Mouse (Mus musculus): Measurements from ENCODE around the gene Tmem143. TPM values are rescaled to one million over a fixed set of nuclear protein-coding genes. Genes with fewer than 3 reads are reported as not detected.

The Tmem143 gene
- polyA plus RNA-seq, 1 experiment from 2014 or later, result 3.9 TPM

DNA sequence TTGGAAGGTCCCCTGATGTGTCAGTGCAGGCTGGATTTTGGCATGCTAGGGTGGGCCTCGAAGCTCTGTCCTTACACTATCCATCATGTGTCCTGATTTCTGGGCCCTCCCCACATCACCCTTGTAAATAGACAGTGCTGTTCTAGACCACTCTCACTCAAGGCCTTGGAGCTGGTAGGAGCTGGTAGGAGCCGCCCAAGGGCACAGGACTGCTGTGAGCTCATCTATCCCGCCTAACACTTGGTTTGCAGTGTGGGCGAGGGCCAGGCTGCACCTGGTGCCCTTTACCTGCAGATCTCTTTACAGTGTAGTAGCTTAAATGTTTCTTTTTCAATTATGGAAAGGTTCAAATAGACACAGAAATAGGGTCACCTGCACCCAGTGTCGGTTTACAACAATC is 18.3 kb downstream of the Tmem143 start:
- no peaks in the 10 kb centered on the region for H3K27me3 ChIP-seq (ENCODE audit: control insufficient read depth, insufficient read depth, low read length)
- no peak overlapping the region for H3K27ac ChIP-seq (replicated peaks; ENCODE audit: low read depth, low read length)
- H3K36me3 ChIP-seq (replicated peaks; ENCODE audit: control insufficient read depth, insufficient read depth, low read depth, low read length), result no peaks in the 10 kb centered on the region; the same call in 1 of the 2 replicates
- WGBS, result 90% methylated on average over 5 of the region's 5 CpGs
- no peak for DNase-seq (ENCODE audit: low spot score)
- H3K4me1 ChIP-seq (ENCODE audit: control insufficient read depth, insufficient read depth, low read length), result peaks cover 7% of the 10 kb centered on the region; the same call in 1 of the 2 replicates
- no peak overlapping the region for H3K9ac ChIP-seq (replicated peaks; ENCODE audit: low read length)
- no peaks in the 10 kb centered on the region for H3K9me3 ChIP-seq (replicated peaks; ENCODE audit: control insufficient read depth, low read length)
- H3K4me2 ChIP-seq (ENCODE audit: low read depth, low read length), result no peak overlapping the region
- no peak for ATAC-seq (replicated peaks; ENCODE audit: insufficient number of reproducible peaks, low FRiP score, low TSS enrichment, low read depth)
- H3K4me3 ChIP-seq (ENCODE audit: low read depth, low read length), result no peak overlapping the region

DNA sequence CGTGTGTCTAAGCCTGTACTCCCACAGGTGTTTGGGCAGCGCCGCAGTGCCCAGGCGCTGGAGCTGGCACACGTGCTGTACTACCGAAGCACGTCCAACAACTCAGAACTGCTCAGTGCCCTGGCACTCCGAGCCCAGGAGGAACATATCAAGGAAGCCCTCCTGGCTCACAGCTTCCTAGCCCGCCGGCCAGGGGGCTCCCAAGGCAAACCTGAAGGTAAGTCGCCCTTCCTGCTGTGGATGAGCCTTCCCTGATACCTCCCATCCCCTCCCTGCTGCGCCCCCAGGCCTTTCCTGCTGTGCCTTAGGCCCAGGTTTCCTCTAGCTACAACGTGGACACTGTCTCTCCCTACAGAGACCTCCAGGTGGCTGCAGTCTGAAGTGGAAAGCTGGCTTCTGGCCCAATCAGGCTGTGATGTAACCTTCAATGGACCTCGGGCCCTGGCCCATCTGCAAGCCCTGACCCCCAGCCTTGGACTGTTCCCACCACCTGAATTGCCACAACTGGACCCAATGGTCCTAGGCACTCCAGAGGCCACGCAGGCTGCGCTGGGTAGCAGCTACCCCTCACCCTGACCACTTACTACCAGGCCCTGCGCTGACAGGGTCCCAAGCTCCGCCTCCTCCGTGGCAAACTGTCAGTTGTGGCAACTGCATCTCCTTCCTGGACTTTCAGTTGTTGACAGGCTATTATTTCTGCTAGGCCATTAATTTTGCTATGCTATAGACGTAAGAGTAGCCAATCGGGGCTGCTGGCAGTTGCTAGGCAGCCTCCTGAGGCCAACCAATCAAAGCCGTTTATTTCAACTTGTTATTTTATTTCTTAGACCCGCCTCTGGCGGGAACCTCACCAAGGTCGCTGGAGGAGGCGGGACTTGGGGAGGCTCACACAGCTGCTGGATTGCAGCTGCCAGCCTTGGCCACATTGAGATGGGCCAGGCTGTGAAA is 19.6 kb downstream of the Tmem143 start:
- Histone ChIP-seq H3K27ac (replicated peaks; ENCODE audit: low read depth, low read length) (peak overlapping the region; percentile 75), H3K36me3 (replicated peaks; ENCODE audit: control insufficient read depth, insufficient read depth, low read depth, low read length) (no peaks in the 10 kb centered on the region; the same call in 1 of the 2 replicates), H3K9me3 (replicated peaks; ENCODE audit: control insufficient read depth, low read length) (no peaks in the 10 kb centered on the region), H3K4me1 (ENCODE audit: control insufficient read depth, insufficient read depth, low read length) (peaks cover 7% of the 10 kb centered on the region; the same call in 1 of the 2 replicates), H3K27me3 (ENCODE audit: control insufficient read depth, insufficient read depth, low read length) (no peaks in the 10 kb centered on the region), H3K4me2 (ENCODE audit: low read depth, low read length) (peak overlapping the region; percentile 46), H3K9ac (replicated peaks; ENCODE audit: low read length) (peak overlapping the region; percentile 50), H3K4me3 (ENCODE audit: low read depth, low read length) (peak overlapping the region; percentile 14)
- WGBS, result 36% methylated on average over 26 of the region's 26 CpGs
- peak; percentile 75 for ATAC-seq (replicated peaks; ENCODE audit: insufficient number of reproducible peaks, low FRiP score, low TSS enrichment, low read depth)
- DNase-seq (ENCODE audit: low spot score), result peak; percentile 90

- H3K4me2 ChIP-seq (ENCODE audit: low read depth, low read length), result peak overlapping the region; percentile 46
- peaks cover 7% of the 10 kb centered on the region; the same call in 1 of the 2 replicates for H3K4me1 ChIP-seq (ENCODE audit: control insufficient read depth, insufficient read depth, low read length)
- H3K4me3 ChIP-seq (ENCODE audit: low read depth, low read length), result peak overlapping the region; percentile 14
- WGBS, result 35% methylated on average over 13 of the region's 13 CpGs
- peak overlapping the region; percentile 47 for H3K9ac ChIP-seq (replicated peaks; ENCODE audit: low read length)
- ATAC-seq (replicated peaks; ENCODE audit: insufficient number of reproducible peaks, low FRiP score, low TSS enrichment, low read depth), result peak; percentile 37
- H3K27me3 ChIP-seq (ENCODE audit: control insufficient read depth, insufficient read depth, low read length), result no peaks in the 10 kb centered on the region
- DNase-seq (ENCODE audit: low spot score), result no peak
- H3K9me3 ChIP-seq (replicated peaks; ENCODE audit: control insufficient read depth, low read length), result no peaks in the 10 kb centered on the region
- peak overlapping the region; percentile 75 for H3K27ac ChIP-seq (replicated peaks; ENCODE audit: low read depth, low read length)
- no peaks in the 10 kb centered on the region; the same call in 1 of the 2 replicates for H3K36me3 ChIP-seq (replicated peaks; ENCODE audit: control insufficient read depth, insufficient read depth, low read depth, low read length)
These were observed 20.4 kb downstream of the Tmem143 start for GRCm38 (mm10) chr7:45917004-45917704.

DNA sequence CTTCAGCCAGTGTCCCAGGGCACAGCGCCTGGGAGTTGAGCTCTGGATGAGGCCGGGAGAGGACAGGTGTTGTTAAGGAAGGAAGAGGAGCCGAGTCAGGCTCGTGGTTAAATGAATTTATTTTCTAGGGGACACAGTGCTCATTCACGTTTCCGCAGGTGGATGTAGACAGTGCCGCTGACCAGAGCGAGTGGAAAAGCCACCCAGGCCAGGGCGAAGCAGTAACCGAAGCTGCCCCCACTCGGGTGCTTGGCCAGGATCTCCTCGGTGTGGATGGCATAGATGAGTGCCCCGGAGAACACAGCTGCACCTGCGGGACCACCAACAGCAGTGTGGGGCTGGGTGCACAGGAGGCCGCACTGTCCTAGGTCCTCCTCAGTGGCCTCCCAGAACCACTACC is 21.2 kb downstream of the Tmem143 start:
- DNase-seq (ENCODE audit: low spot score), result no peak
- H3K9me3 ChIP-seq (replicated peaks; ENCODE audit: control insufficient read depth, low read length), result no peaks in the 10 kb centered on the region
- H3K36me3 ChIP-seq (replicated peaks; ENCODE audit: control insufficient read depth, insufficient read depth, low read depth, low read length), result no peaks in the 10 kb centered on the region; the same call in 1 of the 2 replicates
- no peak for ATAC-seq (replicated peaks; ENCODE audit: insufficient number of reproducible peaks, low FRiP score, low TSS enrichment, low read depth)
- H3K4me3 ChIP-seq (ENCODE audit: low read depth, low read length), result no peak overlapping the region
- peak overlapping the region; percentile 75; the same call in 1 of the 2 replicates for H3K27ac ChIP-seq (replicated peaks; ENCODE audit: low read depth, low read length)
- peak overlapping the region; percentile 41; the same call in 1 of the 2 replicates for H3K9ac ChIP-seq (replicated peaks; ENCODE audit: low read length)
- peaks cover 9% of the 10 kb centered on the region; the same call in 1 of the 2 replicates for H3K4me1 ChIP-seq (ENCODE audit: control insufficient read depth, insufficient read depth, low read length)
- 87% methylated on average over 15 of the region's 15 CpGs for WGBS
- H3K27me3 ChIP-seq (ENCODE audit: control insufficient read depth, insufficient read depth, low read length), result no peaks in the 10 kb centered on the region
- H3K4me2 ChIP-seq (ENCODE audit: low read depth, low read length), result no peak overlapping the region

DNA sequence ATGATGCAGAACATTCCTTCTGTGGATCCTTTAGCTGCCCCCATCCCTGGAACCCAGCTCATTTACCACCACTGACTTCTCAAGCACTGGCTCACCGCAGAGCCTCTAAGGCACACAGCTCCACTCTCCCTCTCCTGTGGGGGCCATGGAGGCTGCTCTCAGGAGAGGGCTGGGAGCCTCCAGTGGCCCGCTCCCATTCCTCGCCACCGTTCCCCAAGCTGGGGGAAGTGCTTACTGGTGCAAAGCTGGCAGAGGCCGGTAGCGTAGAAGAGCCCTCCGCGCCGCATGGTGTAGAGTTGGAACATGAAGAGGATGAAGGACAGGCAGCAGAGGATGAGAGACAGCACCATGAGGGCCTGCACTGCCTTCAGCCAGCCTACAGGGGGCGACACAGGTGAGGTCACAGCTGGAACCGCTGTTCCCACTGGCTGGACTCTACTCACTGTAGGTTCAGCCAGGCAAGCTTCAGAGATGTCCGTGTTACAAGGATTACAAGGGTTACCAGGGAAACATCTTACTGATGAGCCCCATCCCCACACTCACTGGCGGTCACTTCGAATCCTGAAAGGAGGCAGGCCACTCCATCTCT is 22.4 kb downstream of the Tmem143 start:
- no peak for ATAC-seq (replicated peaks; ENCODE audit: insufficient number of reproducible peaks, low FRiP score, low TSS enrichment, low read depth)
- Histone ChIP-seq H3K9me3 (replicated peaks; ENCODE audit: control insufficient read depth, low read length) (no peaks in the 10 kb centered on the region), H3K4me1 (ENCODE audit: control insufficient read depth, insufficient read depth, low read length) (peaks cover 9% of the 10 kb centered on the region; the same call in 1 of the 2 replicates), H3K27ac (replicated peaks; ENCODE audit: low read depth, low read length) (no peak overlapping the region), H3K4me2 (ENCODE audit: low read depth, low read length) (no peak overlapping the region), H3K36me3 (replicated peaks; ENCODE audit: control insufficient read depth, insufficient read depth, low read depth, low read length) (no peaks in the 10 kb centered on the region; the same call in 1 of the 2 replicates), H3K9ac (replicated peaks; ENCODE audit: low read length) (no peak overlapping the region), H3K4me3 (ENCODE audit: low read depth, low read length) (no peak overlapping the region), H3K27me3 (ENCODE audit: control insufficient read depth, insufficient read depth, low read length) (no peaks in the 10 kb centered on the region)
- DNase-seq (ENCODE audit: low spot score), result no peak
- 68% methylated on average over 14 of the region's 14 CpGs for WGBS

DNA sequence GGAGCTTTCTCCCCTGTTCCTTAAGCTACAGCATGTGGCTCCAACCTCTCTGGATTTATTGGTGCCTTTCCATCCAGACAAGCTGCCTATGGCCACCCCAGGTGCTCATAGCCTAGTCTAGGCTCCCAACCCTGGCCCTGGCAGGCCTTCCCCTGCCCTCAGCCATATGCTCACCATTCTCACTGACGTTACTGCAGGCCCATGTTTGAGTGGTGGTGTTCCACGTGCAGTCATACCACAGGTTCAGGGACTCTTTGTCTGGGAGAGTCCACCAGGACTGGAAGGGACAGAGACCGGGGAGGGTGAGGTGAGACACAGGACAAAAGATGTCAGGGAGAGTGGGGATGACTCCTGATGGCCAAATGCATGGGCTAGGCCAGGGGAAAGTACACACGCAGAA is 23.0 kb downstream of the Tmem143 start:
- H3K4me3 ChIP-seq (ENCODE audit: low read depth, low read length), result no peak overlapping the region
- H3K36me3 ChIP-seq (replicated peaks; ENCODE audit: control insufficient read depth, insufficient read depth, low read depth, low read length), result no peaks in the 10 kb centered on the region; the same call in 1 of the 2 replicates
- DNase-seq (ENCODE audit: low spot score) (no peak), ATAC-seq (replicated peaks; ENCODE audit: insufficient number of reproducible peaks, low FRiP score, low TSS enrichment, low read depth) (no peak)
- H3K9me3 ChIP-seq (replicated peaks; ENCODE audit: control insufficient read depth, low read length), result no peaks in the 10 kb centered on the region
- WGBS, result 79% methylated on average over 4 of the region's 4 CpGs
- peaks cover 9% of the 10 kb centered on the region; the same call in 1 of the 2 replicates for H3K4me1 ChIP-seq (ENCODE audit: control insufficient read depth, insufficient read depth, low read length)
- no peak overlapping the region for H3K4me2 ChIP-seq (ENCODE audit: low read depth, low read length)
- H3K27me3 ChIP-seq (ENCODE audit: control insufficient read depth, insufficient read depth, low read length), result no peaks in the 10 kb centered on the region
- no peak overlapping the region for H3K9ac ChIP-seq (replicated peaks; ENCODE audit: low read length)
- H3K27ac ChIP-seq (replicated peaks; ENCODE audit: low read depth, low read length), result no peak overlapping the region

GRCm38 (mm10) chr7:45920583-45921241 is 24.0 kb downstream of the Tmem143 start:
- peak overlapping the region; percentile 23 for H3K9ac ChIP-seq (replicated peaks; ENCODE audit: low read length)
- ATAC-seq (replicated peaks; ENCODE audit: insufficient number of reproducible peaks, low FRiP score, low TSS enrichment, low read depth) (no peak), DNase-seq (ENCODE audit: low spot score) (no peak)
- 52% methylated on average over 9 of the region's 9 CpGs for WGBS
- peak overlapping the region; percentile 21 for H3K4me2 ChIP-seq (ENCODE audit: low read depth, low read length)
- H3K36me3 ChIP-seq (replicated peaks; ENCODE audit: control insufficient read depth, insufficient read depth, low read depth, low read length), result no peaks in the 10 kb centered on the region; the same call in 1 of the 2 replicates
- peaks cover 9% of the 10 kb centered on the region; the same call in 1 of the 2 replicates for H3K4me1 ChIP-seq (ENCODE audit: control insufficient read depth, insufficient read depth, low read length)
- no peaks in the 10 kb centered on the region for H3K9me3 ChIP-seq (replicated peaks; ENCODE audit: control insufficient read depth, low read length)
- H3K27ac ChIP-seq (replicated peaks; ENCODE audit: low read depth, low read length), result no peak overlapping the region
- no peaks in the 10 kb centered on the region for H3K27me3 ChIP-seq (ENCODE audit: control insufficient read depth, insufficient read depth, low read length)
- peak overlapping the region; percentile 26 for H3K4me3 ChIP-seq (ENCODE audit: low read depth, low read length)

Data from embryonic facial prominence, embryonic 11.5 days (tissue).